Mouse (Mus musculus) hindbrain, embryonic 13.5 days (tissue): Measurements from ENCODE around the gene Fgf14. TPM values are rescaled to one million over a fixed set of nuclear protein-coding genes. Genes with fewer than 3 reads are reported as not detected.
"Not testable (repeated sequence)": the region's sequence is repeated elsewhere in the genome, so short reads cannot be mapped to it uniquely, and the experiment has no call there.

ENCODE experiments used
- ATAC-seq: fragments of 200-750 bp; cut with Nextera tagmentation; 2 replicates; pipeline ENCODE4 v1.8.0; 2017; ENCODE audit warnings: moderate TSS enrichment; ENCODE audit not compliant: low FRiP score
- H3K27ac ChIP-seq: fragments of 300-500 bp; sonication (generic); 2 replicates; pipeline ENCODE4 v1.5.1; 2015; ENCODE audit warnings: inconsistent platforms, mild to moderate bottlenecking, moderate library complexity
- H3K27me3 ChIP-seq: fragments of 300-500 bp; sonication (generic); 2 replicates; pipeline ENCODE4 v1.6.1; 2015; ENCODE audit warnings: mild to moderate bottlenecking, inconsistent platforms
- H3K36me3 ChIP-seq: fragments of 300-500 bp; sonication (generic); 2 replicates; pipeline ENCODE4 v1.6.1; 2015; ENCODE audit warnings: mild to moderate bottlenecking, inconsistent platforms
- H3K4me1 ChIP-seq: fragments of 300-500 bp; sonication (generic); replicated peaks from 2 replicates; pipeline ENCODE4 v1.6.1; 2015; ENCODE audit warnings: inconsistent platforms
- H3K4me2 ChIP-seq: fragments of 300-500 bp; sonication (generic); 2 replicates; pipeline ENCODE4 v1.6.1; 2015; ENCODE audit warnings: inconsistent platforms, mild to moderate bottlenecking, moderate library complexity
- H3K4me3 ChIP-seq: fragments of 300-500 bp; sonication (generic); 2 replicates; pipeline ENCODE4 v1.5.1; 2015; ENCODE audit warnings: mild to moderate bottlenecking, inconsistent platforms
- H3K9ac ChIP-seq: fragments of 300-500 bp; sonication (generic); 2 replicates; pipeline ENCODE4 v1.6.1; 2015; ENCODE audit warnings: mild to moderate bottlenecking, inconsistent platforms
- H3K9me3 ChIP-seq: fragments of 300-500 bp; sonication (generic); 2 replicates; pipeline ENCODE4 v1.6.1; 2016; ENCODE audit warnings: inconsistent platforms
- WGBS: fragments of 180-500 bp; shearing (Covaris S2); methylation state at CpG from one replicate; pipeline ENCODE4 v1.1.7; 2015; 5-methylcytosine and 5-hydroxymethylcytosine counted together
- polyA plus RNA-seq: library from polyadenylated mRNA; unstranded; fragments of >200 nt; fragmentation: Nextera tagmentation; extraction: Ambion mirVana; gene quantifications from 2 replicates; pipeline ENCODE4 v1.2.1, GENCODE M21; 2015

Fgf14 gene
- polyA plus RNA-seq, 1 experiment from 2014 or later: 21.3 TPM

GRCm38 (mm10) chr14:124576571-124576970 lies 100.4 kb downstream of the Fgf14 start:
- H3K4me1 ChIP-seq: no peaks in the 10 kb centered on the region
- H3K36me3 ChIP-seq: no peaks in the 10 kb centered on the region
- H3K4me3 ChIP-seq: no peak overlapping the region
- ATAC-seq: no peak
- 69% methylated on average over 1 of the region's 1 CpGs for WGBS
- H3K27me3 ChIP-seq: no peaks in the 10 kb centered on the region
- H3K9ac ChIP-seq: no peak overlapping the region
- H3K4me2 ChIP-seq: no peak overlapping the region
- H3K9me3 ChIP-seq: no peaks in the 10 kb centered on the region
- H3K27ac ChIP-seq: no peak overlapping the region

GRCm38 (mm10) chr14:124575130-124575885 lies 101.6 kb downstream of the Fgf14 start:
- no peak overlapping the region for H3K4me2 ChIP-seq
- no peak for ATAC-seq
- H3K4me3 ChIP-seq: no peak overlapping the region
- H3K36me3 ChIP-seq: no peaks in the 10 kb centered on the region
- H3K27me3 ChIP-seq: no peaks in the 10 kb centered on the region
- no peak overlapping the region for H3K27ac ChIP-seq
- H3K9me3 ChIP-seq: no peaks in the 10 kb centered on the region
- no peak overlapping the region for H3K9ac ChIP-seq
- no peaks in the 10 kb centered on the region for H3K4me1 ChIP-seq
- 90% methylated on average over 1 of the region's 1 CpGs for WGBS

- Histone ChIP-seq H3K9ac (no peak overlapping the region), H3K9me3 (no peaks in the 10 kb centered on the region), H3K4me3 (no peak overlapping the region), H3K27ac (no peak overlapping the region), H3K4me1 (no peaks in the 10 kb centered on the region), H3K4me2 (no peak overlapping the region), H3K36me3 (no peaks in the 10 kb centered on the region), H3K27me3 (no peaks in the 10 kb centered on the region)
- ATAC-seq: no peak
- WGBS: 93% methylated on average over 1 of the region's 1 CpGs
These were observed 110.5 kb downstream of the Fgf14 start for GRCm38 (mm10) chr14:124566445-124566844.

- no peak for ATAC-seq
- no peaks in the 10 kb centered on the region for H3K27me3 ChIP-seq
- H3K4me1 ChIP-seq: no peaks in the 10 kb centered on the region
- 83% methylated on average over 4 of the region's 4 CpGs for WGBS
- no peaks in the 10 kb centered on the region for H3K36me3 ChIP-seq
- H3K9ac ChIP-seq: no peak overlapping the region
- H3K9me3 ChIP-seq: no peaks in the 10 kb centered on the region
- no peak overlapping the region for H3K27ac ChIP-seq
- H3K4me2 ChIP-seq: no peak overlapping the region
- no peak overlapping the region for H3K4me3 ChIP-seq
These were observed 115.4 kb downstream of the Fgf14 start for GRCm38 (mm10) chr14:124561544-124561943.

GRCm38 (mm10) chr14:124536106-124536505 lies 140.8 kb downstream of the Fgf14 start:
- 75% methylated on average over 3 of the region's 3 CpGs for WGBS
- no peak for ATAC-seq
- Histone ChIP-seq H3K9me3 (no peaks in the 10 kb centered on the region), H3K4me1 (no peaks in the 10 kb centered on the region), H3K4me3 (no peak overlapping the region), H3K4me2 (no peak overlapping the region), H3K27ac (no peak overlapping the region), H3K9ac (no peak overlapping the region), H3K36me3 (no peaks in the 10 kb centered on the region), H3K27me3 (no peaks in the 10 kb centered on the region)

- ATAC-seq, H3K4me1 ChIP-seq, H3K36me3 ChIP-seq, H3K27ac ChIP-seq, H3K9me3 ChIP-seq, H3K27me3 ChIP-seq, H3K9ac ChIP-seq, H3K4me2 ChIP-seq, H3K4me3 ChIP-seq: not testable (repeated sequence)
- 69% methylated on average over 2 of the region's 2 CpGs for WGBS
These were observed 141.6 kb downstream of the Fgf14 start for GRCm38 (mm10) chr14:124535376-124535775.

GRCm38 (mm10) chr14:124532051-124532450 lies 144.9 kb downstream of the Fgf14 start:
- Histone ChIP-seq H3K27ac (no peak overlapping the region), H3K4me3 (no peak overlapping the region), H3K9me3 (no peaks in the 10 kb centered on the region), H3K4me2 (no peak overlapping the region), H3K9ac (no peak overlapping the region), H3K27me3 (no peaks in the 10 kb centered on the region), H3K36me3 (no peaks in the 10 kb centered on the region), H3K4me1 (no peaks in the 10 kb centered on the region)
- ATAC-seq: no peak
- WGBS: 84% methylated on average over 1 of the region's 1 CpGs

GRCm38 (mm10) chr14:124512009-124512408 lies 164.9 kb downstream of the Fgf14 start:
- WGBS: 87% methylated on average over 1 of the region's 1 CpGs
- no peak overlapping the region for H3K4me2 ChIP-seq
- no peaks in the 10 kb centered on the region for H3K36me3 ChIP-seq
- no peaks in the 10 kb centered on the region for H3K27me3 ChIP-seq
- ATAC-seq: no peak
- no peak overlapping the region for H3K9ac ChIP-seq
- no peak overlapping the region for H3K27ac ChIP-seq
- no peaks in the 10 kb centered on the region for H3K4me1 ChIP-seq
- H3K4me3 ChIP-seq: no peak overlapping the region
- no peaks in the 10 kb centered on the region for H3K9me3 ChIP-seq

- Histone ChIP-seq H3K4me3 (no peak overlapping the region), H3K9me3 (no peaks in the 10 kb centered on the region), H3K9ac (no peak overlapping the region), H3K27me3 (no peaks in the 10 kb centered on the region), H3K4me1 (no peaks in the 10 kb centered on the region), H3K36me3 (no peaks in the 10 kb centered on the region), H3K4me2 (no peak overlapping the region), H3K27ac (no peak overlapping the region)
- WGBS: 96% methylated on average over 1 of the region's 1 CpGs
- no peak for ATAC-seq
These were observed 188.0 kb downstream of the Fgf14 start for GRCm38 (mm10) chr14:124488971-124489370.

- H3K4me3 ChIP-seq: no peak overlapping the region
- ATAC-seq: no peak
- WGBS: 73% methylated on average over 1 of the region's 1 CpGs
- no peaks in the 10 kb centered on the region for H3K27me3 ChIP-seq
- H3K4me2 ChIP-seq: no peak overlapping the region
- no peaks in the 10 kb centered on the region for H3K4me1 ChIP-seq
- H3K9me3 ChIP-seq: no peaks in the 10 kb centered on the region
- no peak overlapping the region for H3K9ac ChIP-seq
- no peak overlapping the region for H3K27ac ChIP-seq
- no peaks in the 10 kb centered on the region for H3K36me3 ChIP-seq
These were observed 191.7 kb downstream of the Fgf14 start for GRCm38 (mm10) chr14:124485261-124485660.

- Histone ChIP-seq H3K9me3 (no peaks in the 10 kb centered on the region), H3K27ac (no peak overlapping the region), H3K9ac (no peak overlapping the region), H3K4me1 (no peaks in the 10 kb centered on the region), H3K4me2 (no peak overlapping the region), H3K27me3 (no peaks in the 10 kb centered on the region), H3K36me3 (no peaks in the 10 kb centered on the region), H3K4me3 (no peak overlapping the region)
- 77% methylated on average over 2 of the region's 2 CpGs for WGBS
- ATAC-seq: no peak
These were observed 202.8 kb downstream of the Fgf14 start for GRCm38 (mm10) chr14:124474066-124474667.

- no peaks in the 10 kb centered on the region for H3K36me3 ChIP-seq
- H3K9me3 ChIP-seq: no peaks in the 10 kb centered on the region
- H3K4me3 ChIP-seq: no peak overlapping the region
- no peak overlapping the region for H3K4me2 ChIP-seq
- H3K27ac ChIP-seq: no peak overlapping the region
- no peak overlapping the region for H3K9ac ChIP-seq
- 88% methylated on average over 2 of the region's 2 CpGs for WGBS
- no peaks in the 10 kb centered on the region for H3K4me1 ChIP-seq
- no peaks in the 10 kb centered on the region for H3K27me3 ChIP-seq
- no peak for ATAC-seq
These were observed 206.0 kb downstream of the Fgf14 start for GRCm38 (mm10) chr14:124470909-124471308.

- no peaks in the 10 kb centered on the region for H3K9me3 ChIP-seq
- no peak overlapping the region for H3K4me3 ChIP-seq
- H3K27me3 ChIP-seq: no peaks in the 10 kb centered on the region
- H3K4me1 ChIP-seq: no peaks in the 10 kb centered on the region
- no peak for ATAC-seq
- 97% methylated on average over 1 of the region's 1 CpGs for WGBS
- no peak overlapping the region for H3K4me2 ChIP-seq
- H3K27ac ChIP-seq: no peak overlapping the region
- H3K36me3 ChIP-seq: no peaks in the 10 kb centered on the region
- H3K9ac ChIP-seq: no peak overlapping the region
These were observed 221.8 kb downstream of the Fgf14 start for GRCm38 (mm10) chr14:124455120-124455519.
